Mouse (Mus musculus): ENCODE measurements around the gene Gm49388. TPM values are rescaled to one million over a fixed set of nuclear protein-coding genes. Genes with fewer than 3 reads are reported as not detected.
"Not testable (repeated sequence)": the region's sequence is repeated elsewhere in the genome, so short reads cannot be mapped to it uniquely, and the experiment has no call there.

Gene Gm49388
- total and polyA plus RNA-seq, 2 experiments from 2014 or later: not detected

DNA sequence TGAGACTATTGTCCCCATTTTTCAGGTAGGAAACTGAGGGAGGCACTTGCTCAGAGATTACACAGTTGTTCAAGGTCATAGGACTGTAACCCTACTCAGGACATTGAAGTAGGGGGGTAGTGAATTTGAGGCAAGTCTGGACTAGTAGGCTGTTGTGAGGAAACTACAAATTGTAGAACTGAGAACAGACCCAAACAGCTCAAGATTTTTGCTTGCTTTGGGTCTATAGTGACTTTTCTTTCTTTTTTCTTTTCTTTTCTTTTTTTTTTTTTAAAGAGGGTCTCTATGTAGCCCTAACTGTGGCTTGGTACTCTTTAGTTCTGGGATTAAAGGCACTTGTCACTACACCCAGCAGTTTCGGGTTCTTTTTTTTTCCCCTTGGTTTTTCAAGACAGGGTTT, 12.9 kb upstream of the Gm49388 start:
- no peak for DNase-seq (ENCODE audit: low spot score)
- WGBS: 95% methylated on average over 1 of the region's 1 CpGs
- no peaks in the 10 kb centered on the region for H3K9me3 ChIP-seq (replicated peaks; ENCODE audit: control insufficient read depth, low read length)
- no peak overlapping the region for H3K4me3 ChIP-seq (ENCODE audit: low read depth, low read length)
- no peak overlapping the region for H3K9ac ChIP-seq (replicated peaks; ENCODE audit: low read depth, low read length)
- H3K4me1 ChIP-seq (ENCODE audit: control insufficient read depth, insufficient read depth): peaks cover 15% of the 10 kb centered on the region
- peaks cover 5% of the 10 kb centered on the region; the same call in 1 of the 2 replicates for H3K36me3 ChIP-seq (replicated peaks; ENCODE audit: control insufficient read depth, insufficient read depth, low read length)
- no peak overlapping the region for H3K27ac ChIP-seq (ENCODE audit: low read depth)
- no peak overlapping the region for H3K4me2 ChIP-seq (ENCODE audit: low read depth, low read length)
- H3K27me3 ChIP-seq (ENCODE audit: control insufficient read depth, insufficient read depth, low read length): no peaks in the 10 kb centered on the region
- no peak for ATAC-seq (ENCODE audit: insufficient read depth, low read depth)
- TF ChIP-seq CTCF (IDR thresholded peaks at IDR 0.05; ENCODE audit: low read depth): no peak

DNA sequence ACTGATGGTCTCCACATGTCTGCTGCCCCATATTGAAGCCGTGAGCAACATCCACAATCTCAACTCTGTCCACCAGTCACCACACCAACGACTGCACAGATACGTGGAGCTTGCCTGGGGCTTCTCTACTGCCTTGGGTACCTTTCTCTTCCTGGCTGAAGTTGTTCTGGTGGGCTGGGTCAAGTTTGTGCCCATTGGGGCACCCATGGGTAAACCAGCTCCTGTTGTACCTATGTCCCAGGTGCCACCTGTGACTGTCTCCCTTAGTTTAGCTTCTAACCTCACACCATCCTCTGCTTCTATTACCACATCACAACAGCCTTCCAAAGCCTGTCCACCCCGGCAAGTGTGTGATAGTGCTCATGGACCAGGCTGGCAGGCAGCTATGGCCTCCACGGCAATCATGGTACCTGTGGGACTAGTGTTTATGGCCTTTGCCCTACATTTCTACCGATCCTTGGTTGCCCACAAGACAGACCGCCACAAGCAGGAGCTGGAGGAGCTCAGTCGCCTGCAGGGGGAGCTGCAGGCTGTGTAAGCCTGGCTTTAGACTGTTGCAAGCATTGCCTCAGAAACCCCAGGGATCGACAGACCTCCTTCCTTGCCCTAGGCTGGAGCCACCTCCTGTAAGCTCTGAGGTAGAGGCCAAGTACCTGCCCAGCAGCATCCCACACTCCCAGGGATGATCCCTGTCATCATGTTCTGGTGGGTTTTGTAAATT, 11.6 kb upstream of the Gm49388 start:
- H3K36me3 ChIP-seq (replicated peaks; ENCODE audit: control insufficient read depth, insufficient read depth, low read length): peaks cover 2% of the 10 kb centered on the region; the same call in 1 of the 2 replicates
- WGBS: 30% methylated on average over 9 of the region's 9 CpGs
- H3K9me3 ChIP-seq (replicated peaks; ENCODE audit: control insufficient read depth, low read length): no peaks in the 10 kb centered on the region
- H3K27ac ChIP-seq (ENCODE audit: low read depth): no peak overlapping the region
- ATAC-seq (ENCODE audit: insufficient read depth, low read depth): no peak
- H3K9ac ChIP-seq (replicated peaks; ENCODE audit: low read depth, low read length): no peak overlapping the region
- TF ChIP-seq EP300 (IDR thresholded peaks at IDR 0.05; ENCODE audit: low read depth) (no peak), CTCF (IDR thresholded peaks at IDR 0.05; ENCODE audit: low read depth) (peak; percentile 68)
- DNase-seq (ENCODE audit: low spot score): peak; percentile 68
- no peak overlapping the region for H3K4me3 ChIP-seq (ENCODE audit: low read depth, low read length)
- H3K4me1 ChIP-seq (ENCODE audit: control insufficient read depth, insufficient read depth): peaks cover 15% of the 10 kb centered on the region
- H3K27me3 ChIP-seq (ENCODE audit: control insufficient read depth, insufficient read depth, low read length): no peaks in the 10 kb centered on the region
- no peak overlapping the region for H3K4me2 ChIP-seq (ENCODE audit: low read depth, low read length)

DNA sequence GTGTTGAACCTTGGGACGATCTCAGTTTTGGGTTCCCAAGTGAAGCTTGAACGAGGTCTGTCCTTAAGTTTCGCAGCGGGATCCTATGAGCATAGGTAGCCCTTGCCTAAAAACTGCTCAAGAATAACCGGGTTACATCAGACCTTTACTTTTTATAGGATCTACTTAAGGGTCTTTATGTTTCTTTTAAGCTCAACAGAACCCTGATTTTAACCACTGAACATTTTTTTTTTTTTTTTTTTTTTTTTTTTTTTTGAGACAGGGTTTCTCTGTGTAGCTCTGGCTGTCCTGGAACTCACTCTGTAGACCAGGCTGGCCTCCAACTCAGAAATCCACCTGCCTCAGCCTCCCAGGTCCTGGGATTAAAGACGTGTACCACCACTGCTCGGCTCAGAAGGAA, 9.6 kb upstream of the Gm49388 start:
- H3K9me3 ChIP-seq (replicated peaks; ENCODE audit: control insufficient read depth, low read length); H3K4me1 ChIP-seq (ENCODE audit: control insufficient read depth, insufficient read depth); H3K27me3 ChIP-seq (ENCODE audit: control insufficient read depth, insufficient read depth, low read length); ATAC-seq (ENCODE audit: insufficient read depth, low read depth); DNase-seq (ENCODE audit: low spot score): not testable (repeated sequence)
- WGBS: 70% methylated on average over 7 of the region's 7 CpGs
- H3K27ac ChIP-seq (ENCODE audit: low read depth): peak overlapping the region; percentile 96
- H3K4me3 ChIP-seq (ENCODE audit: low read depth, low read length): peak overlapping the region; percentile 89
- H3K4me2 ChIP-seq (ENCODE audit: low read depth, low read length): peak overlapping the region; percentile 68
- H3K9ac ChIP-seq (replicated peaks; ENCODE audit: low read depth, low read length): peak overlapping the region; percentile 94; the same call in 1 of the 2 replicates
- peaks cover 22% of the 10 kb centered on the region for H3K36me3 ChIP-seq (replicated peaks; ENCODE audit: control insufficient read depth, insufficient read depth, low read length)

DNA sequence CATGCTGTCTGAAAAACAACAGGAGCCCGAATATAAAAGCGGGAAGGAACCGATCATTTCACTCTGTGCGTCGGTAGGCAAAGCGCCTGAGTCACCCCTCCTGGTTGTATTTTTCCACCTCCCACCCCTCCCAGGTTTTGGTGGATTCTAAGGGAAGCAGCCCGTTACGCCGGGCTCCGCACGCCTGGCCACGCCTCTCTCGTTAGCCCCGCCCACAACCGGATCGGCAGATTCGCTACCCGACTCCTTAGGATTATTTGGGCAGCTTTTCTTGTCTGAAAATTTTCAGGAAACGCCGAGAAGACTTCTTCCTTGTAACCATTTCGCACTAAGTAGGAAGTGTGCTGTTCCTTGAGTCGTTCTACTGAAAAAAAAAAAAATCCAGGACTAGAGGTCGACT, 9.0 kb upstream of the Gm49388 start, which contains the start of gene Setd1a:
TSS of gene Setd1a (plus strand) at position 245 of the 400 bp plus-strand sequence.
- Histone ChIP-seq H3K27ac (ENCODE audit: low read depth) (peak within 1 kb of the TSS; percentile 96), H3K27me3 (ENCODE audit: control insufficient read depth, insufficient read depth, low read length) (no peaks in the 10 kb centered on the region), H3K9ac (replicated peaks; ENCODE audit: low read depth, low read length) (peak within 1 kb of the TSS; percentile 94), H3K4me2 (ENCODE audit: low read depth, low read length) (peak within 1 kb of the TSS; percentile 68), H3K4me1 (ENCODE audit: control insufficient read depth, insufficient read depth) (peaks cover 3% of the 10 kb centered on the region; the same call in 1 of the 2 replicates), H3K4me3 (ENCODE audit: low read depth, low read length) (peak within 1 kb of the TSS; percentile 89), H3K36me3 (replicated peaks; ENCODE audit: control insufficient read depth, insufficient read depth, low read length) (peaks cover 28% of the 10 kb centered on the region), H3K9me3 (replicated peaks; ENCODE audit: control insufficient read depth, low read length) (no peaks in the 10 kb centered on the region)
- no peak for TF ChIP-seq CTCF (IDR thresholded peaks at IDR 0.05; ENCODE audit: low read depth)
- TF ChIP-seq EP300 (IDR thresholded peaks at IDR 0.05; ENCODE audit: low read depth): no peak
- peak; percentile 67 for DNase-seq (ENCODE audit: low spot score)
- under 1% methylated on average over 23 of the region's 23 CpGs for WGBS
- peak; percentile 64 for ATAC-seq (ENCODE audit: insufficient read depth, low read depth)

DNA sequence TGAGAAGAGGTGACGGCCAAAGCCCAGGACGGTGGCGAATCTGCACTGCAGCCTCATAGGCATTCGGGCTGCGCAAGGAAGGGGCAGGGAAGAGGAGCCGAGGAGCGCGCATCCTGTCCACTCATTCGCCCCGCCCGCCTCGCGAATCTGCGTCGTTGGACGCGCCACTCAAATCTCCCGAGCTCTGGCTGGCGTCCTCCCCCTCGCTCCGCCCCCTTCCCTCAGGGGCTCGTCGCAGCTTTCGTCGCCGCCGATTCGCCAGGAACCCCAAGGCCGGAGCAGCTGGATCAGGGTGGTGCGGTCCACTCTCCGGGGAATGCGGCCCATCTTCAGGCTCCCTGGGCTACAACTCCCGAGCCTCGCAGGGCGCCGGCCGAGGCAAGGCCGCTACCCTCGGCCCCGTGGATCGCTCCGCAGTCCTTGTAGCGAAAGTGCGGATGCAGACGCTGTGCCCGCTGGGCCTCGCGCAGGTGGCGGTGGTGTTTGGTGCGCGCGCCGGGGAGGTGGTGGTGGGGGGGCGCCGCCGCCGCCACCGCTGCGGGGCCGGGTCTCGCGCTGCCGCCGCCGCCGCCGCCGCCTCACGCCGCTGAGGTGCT, 8.4 kb upstream of the Gm49388 start:
- Histone ChIP-seq H3K4me3 (ENCODE audit: low read depth, low read length) (peak overlapping the region; percentile 89), H3K27me3 (ENCODE audit: control insufficient read depth, insufficient read depth, low read length) (no peaks in the 10 kb centered on the region), H3K27ac (ENCODE audit: low read depth) (peak overlapping the region; percentile 96), H3K9ac (replicated peaks; ENCODE audit: low read depth, low read length) (peak overlapping the region; percentile 94), H3K4me2 (ENCODE audit: low read depth, low read length) (peak overlapping the region; percentile 68), H3K36me3 (replicated peaks; ENCODE audit: control insufficient read depth, insufficient read depth, low read length) (peaks cover 34% of the 10 kb centered on the region), H3K9me3 (replicated peaks; ENCODE audit: control insufficient read depth, low read length) (no peaks in the 10 kb centered on the region), H3K4me1 (ENCODE audit: control insufficient read depth, insufficient read depth) (peaks cover 3% of the 10 kb centered on the region; the same call in 1 of the 2 replicates)
- DNase-seq (ENCODE audit: low spot score) (peak; percentile 97), ATAC-seq (ENCODE audit: insufficient read depth, low read depth) (peak; percentile 93)
- TF ChIP-seq EP300 (IDR thresholded peaks at IDR 0.05; ENCODE audit: low read depth): peak; percentile 22; the same call in 1 of the 2 replicates
- no peak; the same call in 1 of the 2 replicates for TF ChIP-seq CTCF (IDR thresholded peaks at IDR 0.05; ENCODE audit: low read depth)
- WGBS: under 1% methylated on average over 54 of the region's 70 CpGs
